Mouse (Mus musculus) limb, embryonic 14.5 days (tissue): ENCODE data around the gene Msi2. TPM values are rescaled to one million over a fixed set of nuclear protein-coding genes. Genes with fewer than 3 reads are reported as not detected.

Experiments
- ATAC-seq: fragments of 200-750 bp; cut with Nextera tagmentation; 2 replicates; pipeline ENCODE4 v1.8.0; 2017; ENCODE audit warnings: low read depth, moderate number of reproducible peaks, moderate TSS enrichment; ENCODE audit not compliant: low FRiP score
- DNase-seq: peaks from one replicate; pipeline ENCODE4 v3.0.0-alpha.2; 2015; ENCODE audit warnings: low spot score
- H3K27ac ChIP-seq: fragments of 300-500 bp; sonication (generic); replicated peaks from 2 replicates; pipeline ENCODE4 v1.5.1; 2014; ENCODE audit warnings: low read depth, mild to moderate bottlenecking, low read length, moderate library complexity, mixed read lengths
- H3K27me3 ChIP-seq: fragments of 300-500 bp; sonication (generic); 2 replicates; pipeline ENCODE4 v1.6.1; 2014; ENCODE audit warnings: low read length, mixed read lengths; ENCODE audit not compliant: control insufficient read depth, insufficient read depth
- H3K36me3 ChIP-seq: fragments of 300-500 bp; sonication (generic); 2 replicates; pipeline ENCODE4 v1.6.1; 2014; ENCODE audit warnings: mild to moderate bottlenecking, low read length, moderate library complexity, mixed read lengths; ENCODE audit not compliant: control insufficient read depth, insufficient read depth
- H3K4me1 ChIP-seq: fragments of 300-500 bp; sonication (generic); 2 replicates; pipeline ENCODE4 v1.6.1; 2014; ENCODE audit warnings: antibody characterized with exemption, low read length, mixed read lengths; ENCODE audit not compliant: control insufficient read depth, insufficient read depth
- H3K4me2 ChIP-seq: fragments of 300-500 bp; sonication (generic); replicated peaks from 2 replicates; pipeline ENCODE4 v1.6.1; 2014; ENCODE audit warnings: low read depth, mild to moderate bottlenecking, low read length, moderate library complexity; ENCODE audit not compliant: severe bottlenecking
- H3K4me3 ChIP-seq: fragments of 300-500 bp; sonication (generic); replicated peaks from 2 replicates; pipeline ENCODE4 v1.5.1; 2014; ENCODE audit warnings: low read length
- H3K9ac ChIP-seq: fragments of 300-500 bp; sonication (generic); 2 replicates; pipeline ENCODE4 v1.6.1; 2014; ENCODE audit warnings: mild to moderate bottlenecking, low read depth, low read length, moderate library complexity; ENCODE audit not compliant: severe bottlenecking
- H3K9me3 ChIP-seq: fragments of 300-500 bp; sonication (generic); 2 replicates; pipeline ENCODE4 v1.6.1; 2016; ENCODE audit warnings: low read length; ENCODE audit not compliant: control insufficient read depth
- POLR2A ChIP-seq: fragments of 200-500 bp; IDR thresholded peaks from 2 replicates; pipeline ENCODE4 v1.8.0; 2012; ENCODE audit warnings: inconsistent platforms, mild to moderate bottlenecking, moderate library complexity, borderline replicate concordance; ENCODE audit not compliant: insufficient read depth, insufficient read length; ENCODE audit errors: extremely low read depth
- WGBS: fragments of 180-500 bp; shearing (Covaris S2); extraction: QIAGEN DNeasy Blood & Tissue Kit; methylation state at CpG from one replicate; pipeline ENCODE4 v1.1.7; 2014; 5-methylcytosine and 5-hydroxymethylcytosine counted together
- polyA plus RNA-seq, 2 experiments: library from polyadenylated mRNA; depleted of rRNA in 1 of 2; stranded (reverse) in 1 of 2; unstranded in 1 of 2; fragments of >200 nt; fragmentation: Nextera tagmentation in 1 of 2; extraction: Ambion mirVana in 1 of 2; gene quantifications; 2 replicates each; pipeline versions ENCODE4 v1.2.1 to v1.2.3; 2012 to 2014

Gene Msi2
- polyA plus RNA-seq, 2 experiments, result 13.9 to 36.5 TPM

DNA sequence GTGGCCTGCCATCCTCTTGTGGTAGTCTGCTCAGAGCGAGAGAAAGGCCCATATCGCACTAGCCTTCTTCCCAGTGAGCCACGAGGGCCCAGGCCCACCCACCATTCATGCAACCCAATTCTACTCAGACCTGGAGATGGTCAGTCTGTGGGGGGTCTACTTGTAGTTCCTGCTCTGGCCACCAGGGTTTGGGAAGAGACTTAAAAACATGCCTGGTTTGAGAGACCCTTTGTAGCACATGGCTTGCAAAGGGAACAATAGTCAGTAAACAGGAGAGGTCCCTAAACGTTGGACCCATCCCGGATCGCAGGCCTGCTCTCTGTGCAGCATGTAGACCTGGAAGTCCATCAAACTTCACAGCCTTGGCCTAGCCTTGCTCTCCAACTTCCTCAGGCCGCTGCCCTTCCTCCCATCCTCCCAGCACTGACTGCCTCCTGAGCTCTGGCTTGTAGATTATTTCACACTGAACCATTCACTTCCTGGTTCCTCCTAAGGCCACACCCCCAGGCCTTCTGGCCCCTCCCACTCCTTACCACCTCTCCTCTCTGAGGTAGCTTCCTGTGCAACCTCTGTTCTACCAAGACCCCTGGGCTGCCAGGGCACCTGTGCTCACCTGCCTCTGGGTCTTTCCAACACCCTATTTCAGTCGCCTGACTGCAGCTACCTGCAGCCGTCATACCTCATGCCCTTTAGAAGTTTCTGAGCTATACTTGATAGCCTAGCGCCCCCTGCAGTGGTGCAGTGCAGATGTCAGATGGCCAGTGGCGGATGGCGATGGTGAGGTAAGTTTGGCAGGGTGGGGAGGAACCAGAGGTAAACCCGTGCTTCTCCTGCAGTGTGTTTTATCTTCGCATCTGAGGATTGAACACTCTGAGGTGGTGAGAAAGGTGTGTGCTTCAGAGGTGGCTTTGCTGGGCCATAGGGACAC lies 410.4 kb downstream of the Msi2 start:
- no peak for ATAC-seq
- no peaks in the 10 kb centered on the region for H3K27me3 ChIP-seq
- H3K4me2 ChIP-seq, result no peak overlapping the region
- 78% methylated on average over 14 of the region's 14 CpGs for WGBS
- H3K27ac ChIP-seq, result no peak overlapping the region
- H3K9me3 ChIP-seq, result no peaks in the 10 kb centered on the region
- no peak overlapping the region for H3K9ac ChIP-seq
- H3K36me3 ChIP-seq, result no peaks in the 10 kb centered on the region
- H3K4me3 ChIP-seq, result no peak overlapping the region
- H3K4me1 ChIP-seq, result no peaks in the 10 kb centered on the region
- no peak for TF ChIP-seq POLR2A
- no peak for DNase-seq

DNA sequence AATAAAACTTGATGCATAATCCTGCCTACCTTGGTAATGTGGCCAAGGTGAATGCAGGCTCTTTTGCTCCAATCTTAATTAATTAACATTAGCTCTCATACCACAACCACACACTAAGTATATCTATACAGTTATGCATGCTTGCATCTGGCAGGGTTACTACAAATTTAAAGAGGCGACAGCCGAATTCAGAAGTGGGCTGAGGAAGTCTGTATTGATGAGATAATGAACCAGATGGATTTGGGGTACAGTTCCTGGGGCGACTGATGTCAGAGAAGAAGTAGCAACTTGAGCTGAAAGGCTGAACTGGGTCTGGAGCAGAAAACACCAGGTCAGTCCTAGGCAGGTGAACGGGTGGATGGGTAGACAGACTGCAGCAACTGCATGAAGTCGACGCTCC lies 412.6 kb downstream of the Msi2 start:
- H3K4me2 ChIP-seq, result no peak overlapping the region
- no peaks in the 10 kb centered on the region for H3K4me1 ChIP-seq
- WGBS, result 83% methylated on average over 6 of the region's 6 CpGs
- H3K9ac ChIP-seq, result no peak overlapping the region
- no peaks in the 10 kb centered on the region for H3K36me3 ChIP-seq
- no peaks in the 10 kb centered on the region for H3K9me3 ChIP-seq
- H3K27me3 ChIP-seq, result no peaks in the 10 kb centered on the region
- ATAC-seq (no peak), DNase-seq (no peak)
- no peak overlapping the region for H3K4me3 ChIP-seq
- TF ChIP-seq POLR2A, result no peak
- H3K27ac ChIP-seq, result no peak overlapping the region

GRCm38 (mm10) chr11:88301619-88302018 lies 416.7 kb downstream of the Msi2 start:
- ATAC-seq, result no peak
- 52% methylated on average over 6 of the region's 6 CpGs for WGBS
- Histone ChIP-seq H3K9ac (no peak overlapping the region), H3K4me2 (no peak overlapping the region), H3K4me3 (no peak overlapping the region), H3K9me3 (no peaks in the 10 kb centered on the region), H3K4me1 (no peaks in the 10 kb centered on the region), H3K36me3 (no peaks in the 10 kb centered on the region), H3K27me3 (no peaks in the 10 kb centered on the region), H3K27ac (no peak overlapping the region)
- no peak for TF ChIP-seq POLR2A
- DNase-seq, result no peak

GRCm38 (mm10) chr11:88299345-88299744 lies 419.0 kb downstream of the Msi2 start:
- Histone ChIP-seq H3K9ac (no peak overlapping the region), H3K4me2 (no peak overlapping the region), H3K9me3 (no peaks in the 10 kb centered on the region), H3K27me3 (no peaks in the 10 kb centered on the region), H3K36me3 (no peaks in the 10 kb centered on the region), H3K27ac (no peak overlapping the region), H3K4me1 (peaks cover under 1% of the 10 kb centered on the region), H3K4me3 (no peak overlapping the region)
- no peak for TF ChIP-seq POLR2A
- DNase-seq (no peak), ATAC-seq (no peak)
- 81% methylated on average over 4 of the region's 4 CpGs for WGBS

GRCm38 (mm10) chr11:88297526-88297925 lies 420.8 kb downstream of the Msi2 start:
- DNase-seq (no peak), ATAC-seq (no peak)
- no peaks in the 10 kb centered on the region for H3K27me3 ChIP-seq
- no peak overlapping the region for H3K27ac ChIP-seq
- peaks cover 5% of the 10 kb centered on the region for H3K4me1 ChIP-seq
- H3K9ac ChIP-seq, result no peak overlapping the region
- TF ChIP-seq POLR2A, result no peak
- H3K36me3 ChIP-seq, result no peaks in the 10 kb centered on the region
- no peak overlapping the region for H3K4me2 ChIP-seq
- no peak overlapping the region for H3K4me3 ChIP-seq
- H3K9me3 ChIP-seq, result no peaks in the 10 kb centered on the region
- 30% methylated on average over 4 of the region's 4 CpGs for WGBS

DNA sequence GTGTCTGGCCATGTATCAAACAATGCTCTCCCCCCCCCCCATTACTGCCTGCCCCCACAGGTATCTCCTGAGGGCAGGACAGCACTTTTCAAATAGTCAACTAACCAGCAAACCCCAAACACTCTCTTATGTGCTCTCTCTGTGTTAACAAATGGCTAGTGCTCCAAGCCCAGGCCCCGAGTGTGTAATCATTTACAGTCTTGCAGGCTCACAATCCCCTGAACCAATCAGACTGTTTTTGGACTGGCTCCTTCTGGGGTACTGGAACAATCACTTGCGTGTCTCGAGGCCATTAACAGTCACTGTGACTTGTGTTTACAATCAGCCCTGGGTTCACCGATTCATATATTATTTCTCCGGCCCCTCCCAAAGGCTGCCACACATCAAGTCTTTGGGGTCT lies 423.0 kb downstream of the Msi2 start:
- peaks cover 5% of the 10 kb centered on the region for H3K4me1 ChIP-seq
- H3K36me3 ChIP-seq, result no peaks in the 10 kb centered on the region
- no peaks in the 10 kb centered on the region for H3K9me3 ChIP-seq
- DNase-seq (no peak), ATAC-seq (no peak)
- H3K4me3 ChIP-seq, result no peak overlapping the region
- 25% methylated on average over 5 of the region's 5 CpGs for WGBS
- TF ChIP-seq POLR2A, result no peak
- H3K27me3 ChIP-seq, result no peaks in the 10 kb centered on the region
- H3K9ac ChIP-seq, result no peak overlapping the region
- H3K27ac ChIP-seq, result no peak overlapping the region
- no peak overlapping the region for H3K4me2 ChIP-seq
